Mouse (Mus musculus): ENCODE measurements at regions not wholly inside any gene's neighbourhood (a gene's known extent, or its start where the extent isn't known, plus 50 kb on each side); places are given as distances from the start of the nearest gene placed in this dataset.

GRCm38 (mm10) chr3:38820787-38821186 lies 66.0 kb upstream of the Fat4 start:
- Histone ChIP-seq H3K36me3 (ENCODE audit: control insufficient read depth) (no peaks in the 10 kb centered on the region), H3K9me3 (ENCODE audit: control insufficient read depth, low read length) (no peaks in the 10 kb centered on the region), H3K4me3 (replicated peaks) (peak overlapping the region; percentile 52), H3K27me3 (ENCODE audit: control insufficient read depth) (no peaks in the 10 kb centered on the region), H3K4me1 (ENCODE audit: control insufficient read depth) (peaks cover 32% of the 10 kb centered on the region)
- no peak for TF ChIP-seq TAL1 (IDR thresholded peaks at IDR 0.05; ENCODE audit: low read length)
- TF ChIP-seq GATA1 (IDR thresholded peaks at IDR 0.05; ENCODE audit: low read length) = no peak

GRCm38 (mm10) chr3:38820315-38820714 lies 66.4 kb upstream of the Fat4 start:
- Histone ChIP-seq H3K9me3 (ENCODE audit: control insufficient read depth, low read length) (no peaks in the 10 kb centered on the region), H3K36me3 (ENCODE audit: control insufficient read depth) (no peaks in the 10 kb centered on the region), H3K27me3 (ENCODE audit: control insufficient read depth) (no peaks in the 10 kb centered on the region), H3K4me3 (replicated peaks) (peak overlapping the region; percentile 52), H3K4me1 (ENCODE audit: control insufficient read depth) (peaks cover 32% of the 10 kb centered on the region)
- no peak for TF ChIP-seq GATA1 (IDR thresholded peaks at IDR 0.05; ENCODE audit: low read length)
- no peak for TF ChIP-seq TAL1 (IDR thresholded peaks at IDR 0.05; ENCODE audit: low read length)

GRCm38 (mm10) chr3:38817651-38818050 lies 69.1 kb upstream of the Fat4 start:
- Histone ChIP-seq H3K27me3 (ENCODE audit: control insufficient read depth) (no peaks in the 10 kb centered on the region), H3K9me3 (ENCODE audit: control insufficient read depth, low read length) (no peaks in the 10 kb centered on the region), H3K4me3 (replicated peaks) (no peak overlapping the region), H3K36me3 (ENCODE audit: control insufficient read depth) (no peaks in the 10 kb centered on the region), H3K4me1 (ENCODE audit: control insufficient read depth) (peaks cover 25% of the 10 kb centered on the region)
- no peak for TF ChIP-seq TAL1 (IDR thresholded peaks at IDR 0.05; ENCODE audit: low read length)
- no peak for TF ChIP-seq GATA1 (IDR thresholded peaks at IDR 0.05; ENCODE audit: low read length)

GRCm38 (mm10) chr3:38812457-38812856 lies 74.3 kb upstream of the Fat4 start:
- Histone ChIP-seq H3K9me3 (ENCODE audit: control insufficient read depth, low read length) (no peaks in the 10 kb centered on the region), H3K27me3 (ENCODE audit: control insufficient read depth) (no peaks in the 10 kb centered on the region), H3K4me3 (replicated peaks) (no peak overlapping the region), H3K36me3 (ENCODE audit: control insufficient read depth) (no peaks in the 10 kb centered on the region), H3K4me1 (ENCODE audit: control insufficient read depth) (no peaks in the 10 kb centered on the region)
- no peak for TF ChIP-seq GATA1 (IDR thresholded peaks at IDR 0.05; ENCODE audit: low read length)
- TF ChIP-seq TAL1 (IDR thresholded peaks at IDR 0.05; ENCODE audit: low read length) = no peak

GRCm38 (mm10) chr3:38811635-38812034 lies 75.1 kb upstream of the Fat4 start:
- no peak for TF ChIP-seq TAL1 (IDR thresholded peaks at IDR 0.05; ENCODE audit: low read length)
- TF ChIP-seq GATA1 (IDR thresholded peaks at IDR 0.05; ENCODE audit: low read length) = no peak
- Histone ChIP-seq H3K4me3 (replicated peaks) (no peak overlapping the region), H3K9me3 (ENCODE audit: control insufficient read depth, low read length) (no peaks in the 10 kb centered on the region), H3K4me1 (ENCODE audit: control insufficient read depth) (no peaks in the 10 kb centered on the region), H3K27me3 (ENCODE audit: control insufficient read depth) (no peaks in the 10 kb centered on the region), H3K36me3 (ENCODE audit: control insufficient read depth) (no peaks in the 10 kb centered on the region)

GRCm38 (mm10) chr3:38806469-38807055 lies 80.2 kb upstream of the Fat4 start:
- H3K4me1 ChIP-seq (ENCODE audit: control insufficient read depth) = no peaks in the 10 kb centered on the region
- no peaks in the 10 kb centered on the region for H3K36me3 ChIP-seq (ENCODE audit: control insufficient read depth)
- H3K4me3 ChIP-seq (replicated peaks) = no peak overlapping the region
- no peaks in the 10 kb centered on the region for H3K27me3 ChIP-seq (ENCODE audit: control insufficient read depth)
- no peaks in the 10 kb centered on the region for H3K9me3 ChIP-seq (ENCODE audit: control insufficient read depth, low read length)
- no peak for TF ChIP-seq GATA1 (IDR thresholded peaks at IDR 0.05; ENCODE audit: low read length)
- TF ChIP-seq TAL1 (IDR thresholded peaks at IDR 0.05; ENCODE audit: low read length) = no peak

GRCm38 (mm10) chr3:38806036-38806435 lies 80.7 kb upstream of the Fat4 start:
- Histone ChIP-seq H3K4me3 (replicated peaks) (no peak overlapping the region), H3K27me3 (ENCODE audit: control insufficient read depth) (no peaks in the 10 kb centered on the region), H3K4me1 (ENCODE audit: control insufficient read depth) (no peaks in the 10 kb centered on the region), H3K9me3 (ENCODE audit: control insufficient read depth, low read length) (no peaks in the 10 kb centered on the region), H3K36me3 (ENCODE audit: control insufficient read depth) (no peaks in the 10 kb centered on the region)
- TF ChIP-seq TAL1 (IDR thresholded peaks at IDR 0.05; ENCODE audit: low read length) (no peak), GATA1 (IDR thresholded peaks at IDR 0.05; ENCODE audit: low read length) (no peak)

- Histone ChIP-seq H3K4me1 (ENCODE audit: control insufficient read depth) (no peaks in the 10 kb centered on the region), H3K27me3 (ENCODE audit: control insufficient read depth) (no peaks in the 10 kb centered on the region), H3K36me3 (ENCODE audit: control insufficient read depth) (no peaks in the 10 kb centered on the region), H3K4me3 (replicated peaks) (no peak overlapping the region), H3K9me3 (ENCODE audit: control insufficient read depth, low read length) (no peaks in the 10 kb centered on the region)
- TF ChIP-seq TAL1 (IDR thresholded peaks at IDR 0.05; ENCODE audit: low read length) (no peak), GATA1 (IDR thresholded peaks at IDR 0.05; ENCODE audit: low read length) (no peak)
Observed at GRCm38 (mm10) chr3:38795646-38796301, 91.0 kb upstream of the Fat4 start.

- Histone ChIP-seq H3K36me3 (ENCODE audit: control insufficient read depth) (no peaks in the 10 kb centered on the region), H3K4me1 (ENCODE audit: control insufficient read depth) (no peaks in the 10 kb centered on the region), H3K27me3 (ENCODE audit: control insufficient read depth) (no peaks in the 10 kb centered on the region), H3K4me3 (replicated peaks) (no peak overlapping the region), H3K9me3 (ENCODE audit: control insufficient read depth, low read length) (no peaks in the 10 kb centered on the region)
- TF ChIP-seq TAL1 (IDR thresholded peaks at IDR 0.05; ENCODE audit: low read length) (no peak), GATA1 (IDR thresholded peaks at IDR 0.05; ENCODE audit: low read length) (no peak)
Observed at GRCm38 (mm10) chr3:38793221-38793620, 93.5 kb upstream of the Fat4 start.

Data from erythroblast, embryonic 14.5 days (primary cell).